Mouse (Mus musculus): ENCODE results near the gene Hephl1.

The Hephl1 gene

DNA sequence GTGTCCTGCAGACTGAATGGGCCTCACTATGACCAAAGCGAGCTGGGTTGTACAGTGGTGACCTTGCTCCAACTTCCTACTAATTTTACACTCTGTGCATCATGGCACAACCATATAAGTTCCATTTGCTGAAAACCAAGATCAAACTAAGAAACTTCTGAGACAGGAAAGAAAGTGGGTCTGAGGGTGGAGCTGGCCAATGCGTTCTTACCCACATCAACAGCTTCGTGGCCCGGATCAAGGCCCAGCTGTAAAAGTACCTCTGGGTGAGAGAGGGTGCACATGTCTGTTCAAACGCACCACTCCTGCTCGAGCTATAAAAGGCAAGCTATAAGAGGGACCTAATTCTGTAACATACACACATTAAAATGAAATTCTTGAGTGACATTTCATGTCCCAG, 51.9 kb downstream of the Hephl1 start:
- no peak for DNase-seq (ENCODE audit: low spot score)

GRCm38 (mm10) chr9:15045740-15046139, 66.2 kb downstream of the Hephl1 start:
- no peak for DNase-seq (ENCODE audit: low spot score)

DNA sequence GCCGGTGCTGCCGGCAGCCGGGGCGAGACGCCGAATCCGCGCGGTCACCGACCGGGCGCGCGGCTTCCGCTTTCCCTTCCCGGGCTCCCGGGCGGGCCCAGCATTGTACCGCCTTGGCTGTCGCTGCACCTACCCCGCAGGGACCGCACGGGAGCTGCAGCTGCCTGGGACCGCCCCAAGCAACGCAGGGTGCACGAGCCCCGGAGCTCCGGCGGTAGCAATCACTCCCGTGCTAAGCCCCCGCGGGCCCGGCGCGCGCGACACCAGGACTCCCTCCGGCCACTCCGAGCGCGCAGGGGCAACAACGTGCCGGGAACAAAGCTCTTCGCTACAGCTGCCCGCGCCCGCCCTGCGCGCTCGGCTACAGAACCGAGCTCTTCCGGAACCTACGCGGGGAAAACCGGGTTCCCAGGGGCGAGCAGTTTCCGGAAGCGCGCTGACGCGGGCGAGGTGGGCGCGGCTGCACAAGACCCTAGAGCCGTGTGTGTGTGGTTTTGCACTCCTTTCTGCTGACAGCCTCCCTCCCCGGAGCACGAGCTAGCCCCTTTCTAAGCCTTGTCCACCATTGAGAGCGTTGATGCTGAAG, 66.7 kb downstream of the Hephl1 start, which contains the start of gene Panx1:
Gene Panx1, minus strand, starts transcription at position 395 of the 586 bp plus-strand sequence.
- DNase-seq (ENCODE audit: low spot score): peak; percentile 73

- peak; percentile 17 for DNase-seq (ENCODE audit: low spot score)
Observed at GRCm38 (mm10) chr9:15044391-15045083, 67.4 kb downstream of the Hephl1 start.

DNA sequence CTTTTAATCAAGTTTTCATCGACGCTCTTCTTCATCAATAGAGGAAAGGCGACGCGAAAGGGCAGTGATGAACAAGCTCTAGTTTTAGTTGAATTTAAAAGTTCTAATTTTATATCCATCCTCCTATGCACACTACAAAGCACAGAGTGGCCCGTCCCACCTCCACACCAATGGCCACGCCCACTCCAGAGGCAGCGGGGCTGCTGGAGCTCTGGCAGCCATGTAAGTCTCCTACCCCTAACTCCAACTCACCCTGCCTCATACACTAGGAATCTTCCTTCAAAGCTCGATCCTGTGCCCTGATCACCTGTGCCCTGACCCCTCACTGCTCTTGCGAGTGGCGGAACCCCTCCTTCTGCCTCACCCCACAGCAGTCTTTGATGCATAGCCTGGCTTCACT, 70.4 kb downstream of the Hephl1 start:
- DNase-seq (ENCODE audit: low spot score): no peak

- DNase-seq (ENCODE audit: low spot score): no peak
Observed at GRCm38 (mm10) chr9:15039848-15040247, 72.1 kb downstream of the Hephl1 start.

- DNase-seq (ENCODE audit: low spot score): no peak
Observed at GRCm38 (mm10) chr9:15037704-15038103, 74.2 kb downstream of the Hephl1 start.

DNA sequence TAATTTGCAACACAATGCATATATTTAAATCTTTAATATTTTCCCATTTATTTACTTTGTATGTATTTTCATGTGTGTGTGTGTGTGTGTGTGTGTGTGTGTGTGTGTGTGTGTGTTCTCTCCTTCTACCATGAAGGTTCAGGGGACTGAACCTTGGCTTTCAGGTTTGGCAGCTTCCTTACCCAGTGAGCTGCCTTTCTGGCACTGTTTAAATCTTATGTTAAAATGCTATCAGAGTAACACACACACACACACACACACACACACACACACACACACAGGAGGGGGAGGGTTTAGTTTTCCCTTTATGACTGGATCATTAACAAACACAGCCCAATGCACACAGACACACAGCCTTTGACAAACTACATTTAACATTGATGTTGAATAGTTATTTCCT, 74.7 kb downstream of the Hephl1 start:
- no peak for DNase-seq (ENCODE audit: low spot score)

GRCm38 (mm10) chr9:15036807-15037206, 75.1 kb downstream of the Hephl1 start:
- DNase-seq (ENCODE audit: low spot score): no peak

GRCm38 (mm10) chr9:15036405-15036804, 75.5 kb downstream of the Hephl1 start:
- no peak for DNase-seq (ENCODE audit: low spot score)

DNA sequence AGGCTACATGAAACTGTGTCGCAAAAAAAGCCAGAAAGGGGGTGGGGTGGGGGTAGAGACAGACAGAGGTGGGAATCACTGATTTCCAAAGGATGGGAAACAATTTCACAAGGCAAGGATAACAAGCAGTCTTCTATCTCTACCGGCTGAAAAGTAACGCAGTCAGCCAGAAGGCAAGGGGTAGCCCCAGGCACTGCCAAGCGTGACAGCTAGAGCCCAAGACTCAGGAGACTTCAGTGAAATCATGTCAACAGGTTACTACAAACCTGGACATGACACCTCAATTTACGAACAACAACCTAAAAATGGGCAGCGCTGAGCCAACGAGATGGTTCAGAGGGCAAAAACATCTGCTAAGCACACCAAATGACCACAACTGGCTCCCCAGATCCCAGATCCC, 75.9 kb downstream of the Hephl1 start:
- no peak for DNase-seq (ENCODE audit: low spot score)

GRCm38 (mm10) chr9:15034546-15035273, 77.2 kb downstream of the Hephl1 start:
- DNase-seq (ENCODE audit: low spot score): no peak

DNA sequence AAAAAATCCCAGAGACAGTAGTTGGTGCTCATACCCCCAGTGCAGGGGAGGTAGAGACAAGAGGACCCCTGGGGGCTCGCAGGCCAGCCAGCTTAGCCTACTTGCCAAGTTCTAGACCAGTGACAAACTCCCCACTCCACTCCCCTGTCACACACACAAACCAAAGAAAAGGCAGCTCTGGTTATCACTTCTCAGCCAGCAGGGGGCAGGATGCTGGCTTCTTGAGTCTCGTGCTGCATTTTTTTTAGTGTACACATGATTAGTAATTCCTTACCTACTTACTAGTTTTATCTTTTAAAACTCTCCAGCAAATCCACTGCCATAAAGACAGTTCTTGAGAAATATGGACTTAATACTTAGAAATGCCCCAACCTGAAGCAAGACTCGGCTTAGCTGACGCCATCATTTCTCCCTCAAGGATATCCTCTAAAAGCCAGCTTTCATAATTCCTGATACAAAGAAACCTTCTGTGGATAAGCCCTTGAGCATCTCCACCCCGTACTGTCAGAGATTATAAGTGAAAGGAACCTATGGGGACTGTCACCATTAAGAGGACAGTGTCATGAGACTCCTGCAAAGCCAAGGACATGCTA, 78.2 kb downstream of the Hephl1 start:
- DNase-seq (ENCODE audit: low spot score): no peak

DNA sequence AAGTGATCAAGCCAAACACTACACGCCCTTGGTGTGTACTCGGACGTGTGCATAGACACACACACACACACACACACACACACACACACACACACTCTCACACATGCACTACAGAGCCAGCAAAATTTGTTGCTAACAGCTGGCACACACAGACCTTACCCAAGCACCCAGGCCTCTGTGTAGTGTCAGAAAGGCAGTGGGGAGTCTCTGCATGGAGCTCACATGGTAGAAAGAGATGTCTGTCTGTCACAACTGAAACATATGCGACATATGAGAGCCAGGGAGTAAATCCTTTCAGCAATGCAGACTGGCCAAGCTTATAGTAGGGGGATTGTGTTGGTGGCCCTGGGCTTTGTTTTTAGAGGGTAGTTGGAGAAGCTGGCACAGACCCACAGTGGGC, 79.1 kb downstream of the Hephl1 start:
- DNase-seq (ENCODE audit: low spot score): no peak

DNA sequence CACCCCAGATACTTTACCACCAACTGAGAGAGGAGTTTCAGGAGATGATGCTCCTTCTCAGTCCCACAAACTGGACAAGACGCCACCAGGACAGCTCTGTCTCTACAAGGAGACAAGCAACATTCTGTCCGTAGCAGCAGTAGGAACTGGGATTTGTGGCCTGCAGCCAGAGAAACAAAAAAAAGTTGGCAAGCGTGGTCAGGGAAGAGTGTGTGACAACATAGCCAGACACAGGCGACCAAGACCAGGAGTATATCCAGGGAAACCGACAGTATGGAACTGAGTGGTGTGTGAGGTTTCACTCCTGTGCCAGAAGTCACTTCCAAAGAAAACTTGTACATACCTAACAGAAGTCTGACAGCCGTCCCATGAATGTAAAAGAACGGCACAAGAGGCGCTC, 81.1 kb downstream of the Hephl1 start:
- DNase-seq (ENCODE audit: low spot score): no peak

DNA sequence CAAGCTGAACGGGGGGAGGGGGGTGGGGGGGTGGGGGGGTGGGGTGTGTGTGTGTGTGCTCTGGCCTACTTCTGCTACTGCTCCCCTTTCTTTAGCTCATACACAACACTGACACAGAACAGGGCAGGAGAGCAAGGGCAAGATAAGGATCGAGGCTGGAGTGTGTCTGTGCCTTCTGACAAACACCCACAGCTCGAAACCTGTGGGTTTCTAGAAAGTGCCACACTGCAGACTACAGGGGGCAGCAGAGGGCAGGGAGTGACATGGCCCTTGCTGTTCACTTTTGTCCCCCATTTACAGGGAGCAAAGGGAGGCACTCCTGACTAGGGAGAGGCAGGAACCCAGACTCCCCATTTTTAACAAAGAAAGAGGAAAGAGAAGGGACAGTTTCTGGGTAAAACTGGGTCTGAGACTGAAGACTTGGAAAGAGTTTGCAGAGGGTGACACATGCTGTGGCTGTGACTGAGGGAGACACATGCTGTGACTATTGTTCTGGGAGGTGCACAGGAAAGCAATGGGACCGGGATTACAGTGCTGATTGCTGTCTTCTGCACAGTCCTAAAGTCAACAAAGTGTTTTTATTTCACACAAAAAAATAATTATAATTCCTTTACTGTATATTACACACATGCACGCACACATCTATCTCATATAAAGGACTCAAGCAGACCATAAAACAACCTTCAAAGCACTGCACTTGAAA, 82.7 kb downstream of the Hephl1 start:
- DNase-seq (ENCODE audit: low spot score): peak; percentile 12

- no peak for DNase-seq (ENCODE audit: low spot score)
Observed at GRCm38 (mm10) chr9:15027725-15028124, 84.2 kb downstream of the Hephl1 start.

DNA sequence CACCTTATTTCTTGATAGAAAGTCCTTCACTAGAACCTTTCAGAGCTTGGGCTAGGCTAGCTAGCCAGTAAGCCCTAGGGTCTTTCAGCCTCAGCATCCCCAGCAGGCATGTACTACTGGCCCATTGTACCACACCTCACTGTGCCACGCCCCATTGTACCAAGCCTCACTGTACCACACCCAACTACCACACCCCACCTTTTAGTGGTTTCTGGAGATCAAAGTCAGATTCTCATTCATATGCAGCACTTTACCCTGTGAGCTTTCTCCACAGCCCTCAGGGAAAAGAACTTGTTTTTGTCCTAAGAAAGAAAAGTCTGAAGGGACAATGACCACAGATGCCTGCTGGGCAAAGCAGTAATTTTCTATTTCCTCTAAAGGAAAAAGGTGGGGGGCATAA, 88.9 kb downstream of the Hephl1 start:
- no peak for DNase-seq (ENCODE audit: low spot score)

- DNase-seq (ENCODE audit: low spot score): no peak
Observed at GRCm38 (mm10) chr9:15021156-15021555, 90.8 kb downstream of the Hephl1 start.

- no peak for DNase-seq (ENCODE audit: low spot score)
Observed at GRCm38 (mm10) chr9:15020561-15021080, 91.3 kb downstream of the Hephl1 start.

DNA sequence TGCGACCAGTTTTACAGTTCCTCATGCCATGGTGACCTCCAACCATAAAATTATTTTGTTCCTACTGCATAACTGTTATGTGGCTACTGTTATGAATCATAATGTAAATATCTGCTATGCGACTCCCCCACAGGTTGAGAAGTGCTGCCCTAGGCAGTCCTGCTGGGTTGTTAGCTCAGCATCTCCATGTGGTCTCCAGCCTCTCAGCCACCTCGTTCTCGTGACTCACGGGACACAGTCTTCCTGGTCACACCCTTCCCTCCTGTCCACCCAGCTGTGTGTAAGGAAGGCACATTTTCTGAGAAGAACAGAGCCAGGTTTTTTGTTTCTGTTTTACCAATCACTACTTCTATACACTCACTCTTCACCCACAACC, 93.2 kb downstream of the Hephl1 start:
- no peak for DNase-seq (ENCODE audit: low spot score)

Measured in yolk sac, embryonic 10.5 days (tissue).